Mouse (Mus musculus) brain, embryonic 14.5 days (tissue): ENCODE data around the gene Msh5.

Experiments
- CTCF ChIP-seq: fragments of 200-500 bp; IDR thresholded peaks from 2 replicates; pipeline ENCODE4 v1.5.1; 2012; ENCODE audit warnings: inconsistent platforms, mild to moderate bottlenecking, moderate library complexity, borderline replicate concordance; ENCODE audit not compliant: insufficient read depth, insufficient read length; ENCODE audit errors: extremely low read depth
- POLR2A ChIP-seq: fragments of 200-500 bp; IDR thresholded peaks from 2 replicates; pipeline ENCODE4 v1.6.1; 2012; ENCODE audit warnings: mild to moderate bottlenecking, inconsistent platforms, borderline replicate concordance; ENCODE audit not compliant: poor library complexity, insufficient read depth, insufficient read length, severe bottlenecking; ENCODE audit errors: extremely low read depth

DNA sequence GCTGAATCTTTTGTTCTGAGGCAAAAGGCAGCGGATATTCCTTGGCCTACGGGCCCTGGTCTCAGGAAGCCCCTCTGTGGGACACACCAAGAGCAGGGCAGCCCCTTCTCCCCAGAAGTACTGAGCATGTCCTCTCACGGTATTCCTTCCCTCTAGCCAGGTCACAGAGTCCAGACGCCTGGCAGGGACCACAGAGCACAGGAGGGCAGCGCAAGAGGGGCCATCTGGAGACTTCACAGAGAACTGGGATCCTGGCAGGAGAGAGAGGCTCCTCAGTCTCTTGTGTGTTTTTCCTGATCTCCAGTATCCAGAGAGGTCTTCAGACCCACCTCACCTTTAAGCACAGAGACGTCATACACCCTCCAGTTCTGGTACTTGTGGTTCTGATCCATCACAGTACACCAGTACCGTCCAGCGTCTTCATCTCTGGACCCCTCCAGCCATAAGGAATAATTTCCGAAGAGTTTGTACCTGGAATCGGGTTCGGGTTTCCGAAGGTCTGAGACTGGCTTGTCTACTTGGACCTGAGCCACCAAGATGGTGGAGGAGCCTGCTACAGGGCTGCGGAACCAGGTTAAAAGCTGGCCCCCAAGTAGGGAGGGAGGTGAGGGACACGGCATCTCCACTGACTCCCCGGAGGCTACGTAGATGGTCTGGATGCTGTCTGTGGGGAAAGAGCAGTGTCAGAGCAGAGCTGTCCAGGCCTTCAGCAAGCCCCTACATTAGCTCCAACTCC lies 36.5 kb upstream of the Msh5 start:
- no peak for TF ChIP-seq CTCF
- TF ChIP-seq POLR2A, result no peak
